Comparison of ENCODE assay signal across 16 mouse cellular contexts in the genomic region with DNA sequence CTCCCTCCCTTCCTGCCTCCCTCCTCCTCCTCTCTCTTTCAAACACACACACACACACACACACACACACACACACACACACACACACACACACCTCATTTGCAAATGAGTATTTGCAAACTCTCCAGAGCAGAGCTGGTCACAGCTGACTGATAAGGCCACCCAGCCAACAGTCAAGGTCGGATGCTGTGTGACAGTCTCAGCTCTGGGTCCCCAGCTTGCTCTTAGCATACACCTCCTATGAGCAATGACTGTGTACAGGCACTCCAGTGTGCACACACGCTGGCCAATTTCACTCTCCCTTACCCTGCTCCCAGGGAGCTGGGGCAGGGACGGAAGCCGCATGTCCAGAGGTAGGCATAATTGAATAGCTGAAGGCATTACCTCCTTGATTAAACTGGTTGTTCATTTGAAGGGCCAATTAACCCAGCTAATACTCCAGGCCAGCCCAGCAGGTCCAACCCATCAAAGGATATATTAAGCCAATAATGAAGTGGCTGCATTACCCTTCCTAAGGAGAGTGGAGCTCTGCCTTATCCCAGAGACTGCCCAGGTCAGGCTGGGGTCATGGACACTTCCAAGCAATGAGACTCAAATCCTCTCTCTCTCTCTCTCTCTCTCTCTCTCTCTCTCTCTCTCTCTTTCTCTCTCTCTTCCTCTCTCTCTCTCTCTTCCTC.
DNase-seq lines count a peak whose midpoint lies in the region.
"Had no signal": no experiment of that assay in that cellular context is flagged by ENCODE, and none has a peak within 500 bp of the region (broad histone marks: within the 10 kb centered on the region; RNA-seq: fewer than 3 reads in every experiment).

No protein-coding gene starts in this region.

- peaks cover 76% of the 10 kb centered on the region for H3K27me3 ChIP-seq in embryonic facial prominence, embryonic 10.5 days (replicated peaks; ENCODE audit: low read depth, poor library complexity, severe bottlenecking)
- H3K27me3 ChIP-seq: intestine, embryonic 15.5 days had no signal

- H3K27ac ChIP-seq in embryonic facial prominence, embryonic 10.5 days (replicated peaks) = no peak overlapping the region; the same call in 1 of the 2 replicates
- H3K27ac ChIP-seq: intestine, embryonic 15.5 days; liver, embryonic 15.5 days had no signal

- peak; percentile 12 for DNase-seq in kidney, adult 11 months
- DNase-seq in kidney, postnatal 14 days = no peak
- peak; percentile 47 for DNase-seq in retina, postnatal 1 day
- no peak for DNase-seq in retina, embryonic 14.5 days (ENCODE audit: low spot score)
- peak; percentile 21 for DNase-seq in embryonic facial prominence, embryonic 10.5 days (ENCODE audit: low spot score)
- no peak for DNase-seq in gastrocnemius, adult 8-10 months (ENCODE audit: low spot score in 2 of 2)
- no peak for DNase-seq in gastrocnemius, postnatal 25 days
- DNase-seq: cerebellum, postnatal 36 days; heart, adult 11 months; heart, postnatal 14 days; layer of hippocampus, adult 9-11 months; left cerebral cortex, postnatal 4 days; lung, postnatal 4 days had no signal

- H3K4me1 ChIP-seq in embryonic facial prominence, embryonic 10.5 days = peaks cover 41% of the 10 kb centered on the region
- H3K4me1 ChIP-seq: liver, embryonic 15.5 days had no signal

- no peak overlapping the region for H3K4me3 ChIP-seq in embryonic facial prominence, embryonic 10.5 days
- H3K4me3 ChIP-seq: intestine, embryonic 15.5 days; liver, embryonic 15.5 days; myocyte had no signal

- 39% methylated on average over 4 of the region's 4 CpGs for WGBS in embryonic facial prominence, embryonic 10.5 days

- no peaks in the 10 kb centered on the region for H3K36me3 ChIP-seq in embryonic facial prominence, embryonic 10.5 days (replicated peaks)
- H3K36me3 ChIP-seq: intestine, embryonic 15.5 days; liver, embryonic 15.5 days had no signal

- H3K9me3 ChIP-seq in embryonic facial prominence, embryonic 10.5 days = no peaks in the 10 kb centered on the region
- H3K9me3 ChIP-seq: intestine, embryonic 15.5 days; liver, embryonic 15.5 days had no signal

Comparison
In these comparisons a context has a peak if more than half of its experiments do, and no peak if none do; other contexts are left out.
1. DNase-seq: peak in kidney, adult 11 months (single experiment), retina, postnatal 1 day (single experiment) and embryonic facial prominence, embryonic 10.5 days (single experiment); none in kidney, postnatal 14 days (single experiment), retina, embryonic 14.5 days (single experiment), gastrocnemius, adult 8-10 months (0 of 2) and gastrocnemius, postnatal 25 days (single experiment).